Comparison of ENCODE assay signal across 9 mouse cellular contexts in genomic region chr9:32223739-32224529, GRCm38 (mm10).
DNase-seq lines count a peak whose midpoint lies in the region; ATAC-seq and TF ChIP-seq lines count a peak whose summit lies in the region.
"Had no signal": no experiment of that assay in that cellular context is flagged by ENCODE, and none has a peak within 500 bp of the region (broad histone marks: within the 10 kb centered on the region; RNA-seq: fewer than 3 reads in every experiment).

No protein-coding gene starts in this region.

- H3K4me2 ChIP-seq in hindbrain, postnatal 0 days (ENCODE audit: low read depth, low read length), result 0 out of 2 replicates have a peak overlapping the region, but pooled peaks have one; percentile 21
- H3K4me2 ChIP-seq in limb, embryonic 15.5 days, result no peak overlapping the region

- 35% methylated on average over 5 of the region's 5 CpGs for WGBS in hindbrain, postnatal 0 days
- 23% methylated on average over 5 of the region's 5 CpGs for WGBS in limb, embryonic 15.5 days

- H3K9ac ChIP-seq in hindbrain, postnatal 0 days (replicated peaks; ENCODE audit: low read length), result no peak overlapping the region
- no peak overlapping the region for H3K9ac ChIP-seq in limb, embryonic 15.5 days

- H3K4me3 ChIP-seq in hindbrain, postnatal 0 days (ENCODE audit: low read length), result no peak overlapping the region
- H3K4me3 ChIP-seq in limb, embryonic 15.5 days, result peak overlapping the region; percentile 25
- H3K4me3 ChIP-seq: megakaryocyte, embryonic 14.5 days had no signal

- ATAC-seq in hindbrain, postnatal 0 days, result peak; percentile 64
- ATAC-seq in limb, embryonic 15.5 days (ENCODE audit: insufficient number of reproducible peaks, low FRiP score, low TSS enrichment, low read depth), result peak; percentile 55; the same call in 1 of the 2 replicates
- ATAC-seq in monocyte, adult 5-6 weeks (replicated peaks; ENCODE audit: insufficient number of reproducible peaks, low FRiP score, low TSS enrichment, poor library complexity, severe bottlenecking), result no peak

- no peaks in the 10 kb centered on the region for H3K36me3 ChIP-seq in hindbrain, postnatal 0 days (ENCODE audit: insufficient read depth, low read length)
- H3K36me3 ChIP-seq in limb, embryonic 15.5 days, result no peaks in the 10 kb centered on the region

- no peak for TF ChIP-seq CTCF in hindbrain, postnatal 0 days (IDR thresholded peaks at IDR 0.05; ENCODE audit: low read depth)

- no peaks in the 10 kb centered on the region for H3K27me3 ChIP-seq in hindbrain, postnatal 0 days (ENCODE audit: insufficient read depth, low read length)
- H3K27me3 ChIP-seq in limb, embryonic 15.5 days, result no peaks in the 10 kb centered on the region
- H3K27me3 ChIP-seq: megakaryocyte, embryonic 14.5 days had no signal

- DNase-seq in right cerebral cortex, adult 18-20 months, result peak; percentile 78
- no peak for DNase-seq in right cerebral cortex, postnatal 4 days
- peak; percentile 12 to 23 for DNase-seq in cerebellum, postnatal 36 days
- peak; percentile 66 for DNase-seq in hindbrain, postnatal 0 days (ENCODE audit: low spot score)
- DNase-seq in right cerebral cortex, postnatal 14 days, result peak; percentile 30
- DNase-seq in layer of hippocampus, postnatal 36 days, result no peak

- H3K27ac ChIP-seq in hindbrain, postnatal 0 days, result peak overlapping the region; percentile 3; the same call in 1 of the 2 replicates
- peak overlapping the region; percentile 74 for H3K27ac ChIP-seq in limb, embryonic 15.5 days

- no peaks in the 10 kb centered on the region for H3K9me3 ChIP-seq in hindbrain, postnatal 0 days (ENCODE audit: low read length)
- H3K9me3 ChIP-seq in limb, embryonic 15.5 days, result no peaks in the 10 kb centered on the region
- H3K9me3 ChIP-seq: megakaryocyte, embryonic 14.5 days had no signal

- H3K4me1 ChIP-seq in hindbrain, postnatal 0 days (ENCODE audit: insufficient read depth, low read length), result peaks cover 14% of the 10 kb centered on the region; the same call in 1 of the 2 replicates
- H3K4me1 ChIP-seq in limb, embryonic 15.5 days, result peaks cover 9% of the 10 kb centered on the region

Comparison
In these comparisons a context has a peak if more than half of its experiments do, and no peak if none do; other contexts are left out.
1. DNase-seq: peak in right cerebral cortex, adult 18-20 months (single experiment), cerebellum, postnatal 36 days (2 of 2), hindbrain, postnatal 0 days (single experiment) and right cerebral cortex, postnatal 14 days (single experiment); none in right cerebral cortex, postnatal 4 days (single experiment) and layer of hippocampus, postnatal 36 days (0 of 2).